Mouse (Mus musculus): ENCODE results near the gene Prss53. TPM values are rescaled to one million over a fixed set of nuclear protein-coding genes. Genes with fewer than 3 reads are reported as not detected.

The Prss53 gene
- polyA plus RNA-seq, 1 experiment from 2014 or later = 1.8 TPM

DNA sequence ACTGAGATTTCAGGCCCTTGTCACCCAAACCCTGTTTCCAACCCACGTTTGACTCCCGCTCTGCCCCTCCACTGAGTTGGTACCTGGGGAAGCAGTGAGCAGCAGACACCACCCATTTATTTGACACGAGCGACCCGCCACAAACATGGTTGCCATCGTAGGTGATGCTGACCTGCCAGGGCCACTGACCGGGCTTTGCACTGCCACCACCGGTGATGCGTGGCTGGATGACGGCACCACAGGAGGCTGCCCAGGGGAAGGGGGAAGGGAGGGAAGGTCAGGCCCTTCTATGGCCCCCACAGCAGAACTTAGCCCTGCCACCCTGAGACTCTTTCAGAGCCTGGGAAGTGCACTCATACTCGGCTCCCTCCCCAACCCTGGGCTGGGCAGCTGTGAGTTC lies 37.0 kb upstream of the Prss53 start:
- peak overlapping the region; percentile 93; the same call in 1 of the 2 replicates for H3K27ac ChIP-seq
- peaks cover 34% of the 10 kb centered on the region for H3K4me1 ChIP-seq
- no peak for ATAC-seq (ENCODE audit: insufficient read depth, low FRiP score, low read depth)
- H3K9ac ChIP-seq = no peak overlapping the region
- H3K4me3 ChIP-seq (replicated peaks) = peak overlapping the region; percentile 47; the same call in 1 of the 2 replicates
- no peaks in the 10 kb centered on the region for H3K9me3 ChIP-seq
- peaks cover 8% of the 10 kb centered on the region; the same call in 1 of the 2 replicates for H3K36me3 ChIP-seq
- peak overlapping the region; percentile 51 for H3K4me2 ChIP-seq
- WGBS = 77% methylated on average over 11 of the region's 11 CpGs
- no peaks in the 10 kb centered on the region for H3K27me3 ChIP-seq (replicated peaks)

GRCm38 (mm10) chr7:127926846-127927245 lies 36.1 kb upstream of the Prss53 start:
- H3K36me3 ChIP-seq = peaks cover 8% of the 10 kb centered on the region; the same call in 1 of the 2 replicates
- peak overlapping the region; percentile 93 for H3K27ac ChIP-seq
- H3K4me3 ChIP-seq (replicated peaks) = no peak overlapping the region
- no peaks in the 10 kb centered on the region for H3K9me3 ChIP-seq
- peaks cover 30% of the 10 kb centered on the region for H3K4me1 ChIP-seq
- H3K27me3 ChIP-seq (replicated peaks) = no peaks in the 10 kb centered on the region
- H3K4me2 ChIP-seq = peak overlapping the region; percentile 20
- H3K9ac ChIP-seq = no peak overlapping the region
- no peak for ATAC-seq (ENCODE audit: insufficient read depth, low FRiP score, low read depth)
- WGBS = 74% methylated on average over 11 of the region's 11 CpGs

DNA sequence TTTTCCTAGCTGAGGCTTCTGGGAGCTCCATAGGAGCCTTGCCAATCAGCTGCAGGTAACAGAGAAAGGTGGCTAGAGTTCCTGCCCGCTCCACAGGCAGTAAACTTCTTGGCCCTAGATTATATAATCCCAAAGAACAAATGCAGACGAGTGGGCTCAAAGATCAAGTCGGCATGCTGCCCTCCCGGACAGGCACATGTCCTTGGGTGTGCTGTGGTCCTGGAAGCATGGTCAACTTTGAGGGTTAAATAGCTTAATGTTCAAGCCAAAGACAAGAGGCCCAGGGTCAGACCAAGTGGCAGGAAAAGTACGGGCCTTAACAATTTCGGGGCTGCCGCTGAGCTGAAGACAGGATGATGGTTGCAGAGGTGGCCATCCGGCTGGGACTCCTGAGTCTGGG lies 35.3 kb upstream of the Prss53 start:
- H3K4me1 ChIP-seq = peaks cover 23% of the 10 kb centered on the region
- WGBS = 73% methylated on average over 8 of the region's 8 CpGs
- H3K27ac ChIP-seq = peak overlapping the region; percentile 93
- no peaks in the 10 kb centered on the region for H3K9me3 ChIP-seq
- no peak for ATAC-seq (ENCODE audit: insufficient read depth, low FRiP score, low read depth)
- peak overlapping the region; percentile 20 for H3K4me2 ChIP-seq
- H3K9ac ChIP-seq = no peak overlapping the region
- H3K4me3 ChIP-seq (replicated peaks) = no peak overlapping the region
- H3K27me3 ChIP-seq (replicated peaks) = no peaks in the 10 kb centered on the region
- H3K36me3 ChIP-seq = peaks cover 8% of the 10 kb centered on the region; the same call in 1 of the 2 replicates

GRCm38 (mm10) chr7:127925252-127925651 lies 34.5 kb upstream of the Prss53 start:
- 66% methylated on average over 5 of the region's 5 CpGs for WGBS
- H3K9ac ChIP-seq = no peak overlapping the region
- ATAC-seq (ENCODE audit: insufficient read depth, low FRiP score, low read depth) = peak; percentile 76
- H3K4me2 ChIP-seq = no peak overlapping the region
- no peak overlapping the region for H3K4me3 ChIP-seq (replicated peaks)
- peak overlapping the region; percentile 93 for H3K27ac ChIP-seq
- H3K27me3 ChIP-seq (replicated peaks) = no peaks in the 10 kb centered on the region
- peaks cover 8% of the 10 kb centered on the region; the same call in 1 of the 2 replicates for H3K36me3 ChIP-seq
- peaks cover 22% of the 10 kb centered on the region for H3K4me1 ChIP-seq
- H3K9me3 ChIP-seq = no peaks in the 10 kb centered on the region

DNA sequence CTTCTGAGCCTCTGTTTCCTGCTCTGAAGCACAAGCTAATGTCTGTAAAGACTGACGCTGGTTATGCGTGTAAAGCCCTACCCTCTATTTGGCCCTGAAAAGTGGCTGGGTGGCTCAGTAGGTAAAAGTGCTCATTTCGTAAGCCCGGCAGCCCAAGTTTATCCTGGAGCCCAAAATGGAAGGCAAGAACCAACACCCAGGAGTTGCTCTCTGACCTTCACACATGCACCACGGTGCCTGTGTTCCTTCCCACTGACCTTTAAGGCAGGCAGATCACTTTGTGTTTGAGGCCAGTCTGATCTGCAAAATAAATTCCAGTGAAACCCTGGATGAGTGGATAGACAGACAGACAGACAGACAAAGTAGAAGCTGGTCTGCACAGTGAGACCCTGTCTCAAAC lies 32.9 kb upstream of the Prss53 start:
- Histone ChIP-seq H3K36me3 (peaks cover 8% of the 10 kb centered on the region; the same call in 1 of the 2 replicates), H3K4me3 (replicated peaks) (no peak overlapping the region), H3K27me3 (replicated peaks) (no peaks in the 10 kb centered on the region), H3K9ac (no peak overlapping the region), H3K27ac (peak overlapping the region; percentile 78; the same call in 1 of the 2 replicates), H3K9me3 (no peaks in the 10 kb centered on the region), H3K4me1 (peaks cover 22% of the 10 kb centered on the region), H3K4me2 (no peak overlapping the region)
- ATAC-seq (ENCODE audit: insufficient read depth, low FRiP score, low read depth) = no peak
- WGBS = 75% methylated on average over 5 of the region's 5 CpGs

GRCm38 (mm10) chr7:127922451-127923275 lies 31.9 kb upstream of the Prss53 start:
- Histone ChIP-seq H3K9ac (no peak overlapping the region), H3K4me1 (peaks cover 18% of the 10 kb centered on the region), H3K27ac (peak overlapping the region; percentile 78), H3K4me2 (no peak overlapping the region), H3K27me3 (replicated peaks) (no peaks in the 10 kb centered on the region), H3K36me3 (peaks cover 8% of the 10 kb centered on the region; the same call in 1 of the 2 replicates), H3K9me3 (no peaks in the 10 kb centered on the region), H3K4me3 (replicated peaks) (no peak overlapping the region)
- ATAC-seq (ENCODE audit: insufficient read depth, low FRiP score, low read depth) = no peak
- WGBS = 59% methylated on average over 6 of the region's 6 CpGs

DNA sequence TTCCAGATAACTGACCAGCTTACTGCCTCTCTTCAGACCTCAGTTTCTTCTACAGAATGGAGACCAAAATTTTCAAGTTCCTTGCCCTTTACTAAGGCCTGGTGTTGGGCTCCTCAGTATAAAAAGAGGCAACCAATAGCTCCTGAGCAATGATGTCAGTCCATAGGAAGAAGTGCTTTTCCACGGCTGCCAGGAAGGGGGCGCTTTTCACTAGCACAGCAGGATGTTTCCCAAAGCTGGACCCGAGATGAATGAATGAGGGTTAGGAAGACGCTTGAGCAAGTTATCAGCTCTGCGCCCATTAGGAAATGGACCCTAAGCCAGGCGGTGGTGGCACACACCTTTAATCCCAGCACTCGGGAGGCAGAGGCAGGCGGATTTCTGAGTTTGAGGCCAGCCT lies 30.7 kb upstream of the Prss53 start:
- H3K4me2 ChIP-seq = no peak overlapping the region
- no peaks in the 10 kb centered on the region for H3K9me3 ChIP-seq
- peaks cover 8% of the 10 kb centered on the region; the same call in 1 of the 2 replicates for H3K36me3 ChIP-seq
- no peaks in the 10 kb centered on the region for H3K27me3 ChIP-seq (replicated peaks)
- peaks cover 11% of the 10 kb centered on the region for H3K4me1 ChIP-seq
- H3K9ac ChIP-seq = no peak overlapping the region
- 64% methylated on average over 8 of the region's 8 CpGs for WGBS
- ATAC-seq (ENCODE audit: insufficient read depth, low FRiP score, low read depth) = no peak
- H3K27ac ChIP-seq = no peak overlapping the region
- no peak overlapping the region for H3K4me3 ChIP-seq (replicated peaks)

DNA sequence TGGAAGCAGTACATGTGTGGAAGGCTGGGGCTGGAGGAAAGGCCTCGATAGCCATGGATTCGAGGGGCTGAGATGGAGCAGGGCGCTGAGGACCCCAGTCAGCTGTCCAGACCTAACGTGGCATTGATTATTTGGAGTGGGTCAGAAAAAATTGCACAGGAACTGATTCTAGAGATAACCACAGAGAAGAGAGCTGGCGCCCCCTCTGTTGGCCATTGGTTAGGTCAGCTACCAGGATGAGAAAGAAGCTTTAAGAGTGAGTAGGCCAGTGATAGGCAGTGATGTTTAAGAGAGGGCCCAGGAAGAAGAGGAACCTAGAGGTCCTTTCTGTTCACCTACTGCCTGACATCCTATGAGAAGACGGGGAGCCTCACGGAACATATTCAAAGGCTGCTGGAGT lies 28.5 kb upstream of the Prss53 start:
- no peak for ATAC-seq (ENCODE audit: insufficient read depth, low FRiP score, low read depth)
- Histone ChIP-seq H3K4me2 (no peak overlapping the region), H3K9ac (no peak overlapping the region), H3K9me3 (no peaks in the 10 kb centered on the region), H3K4me1 (peaks cover 3% of the 10 kb centered on the region), H3K27ac (no peak overlapping the region), H3K27me3 (replicated peaks) (no peaks in the 10 kb centered on the region), H3K36me3 (peaks cover 12% of the 10 kb centered on the region; the same call in 1 of the 2 replicates), H3K4me3 (replicated peaks) (no peak overlapping the region)
- WGBS = 69% methylated on average over 7 of the region's 7 CpGs

DNA sequence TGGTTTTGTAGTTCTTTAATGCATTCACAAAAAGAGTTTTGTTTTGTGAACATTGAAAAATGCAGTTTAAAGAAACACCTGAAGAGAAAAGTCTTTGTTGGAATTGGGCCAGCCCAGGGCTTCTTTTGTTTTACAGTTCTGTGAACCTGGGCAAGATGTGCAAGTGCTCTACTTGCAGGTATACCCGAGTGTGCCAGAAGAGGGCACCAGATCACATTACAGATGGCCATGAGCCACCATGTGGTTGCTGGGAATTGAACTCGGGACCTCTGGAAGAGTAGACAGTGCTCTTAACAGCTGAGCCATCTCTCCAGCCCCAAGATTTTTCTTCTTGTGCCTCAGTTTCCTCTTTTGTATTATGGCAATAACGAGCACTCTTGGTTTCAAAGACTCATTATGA lies 27.4 kb upstream of the Prss53 start:
- H3K27ac ChIP-seq = no peak overlapping the region
- no peaks in the 10 kb centered on the region for H3K27me3 ChIP-seq (replicated peaks)
- ATAC-seq (ENCODE audit: insufficient read depth, low FRiP score, low read depth) = no peak
- H3K4me3 ChIP-seq (replicated peaks) = no peak overlapping the region
- no peak overlapping the region for H3K9ac ChIP-seq
- H3K9me3 ChIP-seq = no peaks in the 10 kb centered on the region
- WGBS = 56% methylated on average over 3 of the region's 3 CpGs
- H3K4me1 ChIP-seq = no peaks in the 10 kb centered on the region; the same call in 1 of the 2 replicates
- H3K4me2 ChIP-seq = no peak overlapping the region
- H3K36me3 ChIP-seq = peaks cover 12% of the 10 kb centered on the region; the same call in 1 of the 2 replicates

DNA sequence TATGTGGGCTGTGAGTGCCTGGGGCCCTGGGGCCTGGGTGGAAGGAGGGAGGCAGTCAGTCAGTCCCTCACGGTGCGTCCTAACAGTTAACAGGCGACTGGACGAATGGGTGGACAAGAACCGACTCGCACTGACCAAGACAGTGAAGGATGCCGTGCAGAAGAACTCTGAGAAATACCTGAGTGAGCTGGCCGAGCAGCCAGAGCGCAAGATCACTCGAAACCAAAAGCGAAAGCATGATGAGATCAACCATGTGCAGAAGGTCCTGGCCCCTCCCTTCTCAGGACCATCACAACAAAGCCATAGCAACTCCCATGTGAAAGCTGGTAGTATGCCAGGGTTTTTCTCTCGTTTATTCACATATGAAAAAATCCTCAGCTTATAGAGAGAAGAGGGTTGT lies 24.5 kb upstream of the Prss53 start:
- Histone ChIP-seq H3K36me3 (peaks cover 12% of the 10 kb centered on the region; the same call in 1 of the 2 replicates), H3K27ac (no peak overlapping the region), H3K4me1 (0 out of 2 replicates have a peak, but pooled peaks cover 4% of the 10 kb centered on the region), H3K4me3 (replicated peaks) (no peak overlapping the region), H3K4me2 (no peak overlapping the region), H3K9ac (no peak overlapping the region), H3K27me3 (replicated peaks) (no peaks in the 10 kb centered on the region), H3K9me3 (no peaks in the 10 kb centered on the region)
- WGBS = 91% methylated on average over 12 of the region's 12 CpGs
- no peak for ATAC-seq (ENCODE audit: insufficient read depth, low FRiP score, low read depth)

- Histone ChIP-seq H3K9me3 (no peaks in the 10 kb centered on the region), H3K4me1 (0 out of 2 replicates have a peak, but pooled peaks cover 4% of the 10 kb centered on the region), H3K9ac (peak overlapping the region; percentile 73; the same call in 1 of the 2 replicates), H3K4me2 (peak overlapping the region; percentile 65), H3K4me3 (replicated peaks) (peak overlapping the region; percentile 81), H3K36me3 (peaks cover 32% of the 10 kb centered on the region), H3K27ac (peak overlapping the region; percentile 90), H3K27me3 (replicated peaks) (no peaks in the 10 kb centered on the region)
- WGBS = 20% methylated on average over 4 of the region's 4 CpGs
- ATAC-seq (ENCODE audit: insufficient read depth, low FRiP score, low read depth) = no peak
Observed at GRCm38 (mm10) chr7:127912938-127913337, 22.2 kb upstream of the Prss53 start.

DNA sequence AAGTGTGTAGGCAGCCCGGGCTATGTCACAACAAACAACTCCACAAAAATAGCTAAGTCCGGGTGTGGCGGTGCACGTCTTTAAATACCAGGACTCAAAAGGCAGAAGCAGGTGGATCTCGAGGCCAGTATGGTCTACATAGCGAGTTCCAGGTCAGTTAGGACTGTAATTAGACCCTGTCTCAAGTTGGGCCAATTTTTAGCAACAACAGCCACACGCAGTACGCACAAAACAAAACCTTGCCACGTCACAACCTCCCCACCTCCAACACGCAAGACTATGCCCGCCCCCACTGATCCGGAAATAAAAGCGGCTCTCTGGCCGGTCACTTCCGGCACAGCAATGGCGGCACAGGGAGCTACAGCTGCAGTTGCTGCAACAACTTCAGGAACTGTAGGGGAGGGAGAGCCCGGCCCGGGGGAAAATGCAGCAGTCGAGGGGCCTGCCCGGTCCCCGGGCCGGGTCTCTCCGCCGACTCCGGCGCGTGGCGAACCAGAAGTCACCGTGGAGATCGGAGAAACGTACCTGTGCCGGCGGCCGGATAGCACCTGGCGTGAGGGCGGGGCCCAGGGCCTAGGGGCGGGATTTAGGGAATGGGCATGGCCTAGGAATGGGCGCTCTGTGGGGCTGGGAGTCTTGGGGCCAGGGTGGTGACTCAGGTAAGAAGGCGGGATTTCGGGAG lies 21.6 kb upstream of the Prss53 start, which contains the start of gene Kat8:
Kat8 (plus strand) TSS at position 327 of the 682 bp plus-strand sequence.
- 1% methylated on average over 40 of the region's 40 CpGs for WGBS
- H3K4me3 ChIP-seq (replicated peaks) = peak within 1 kb of the TSS; percentile 81
- 0 out of 2 replicates have a peak, but pooled peaks cover 4% of the 10 kb centered on the region for H3K4me1 ChIP-seq
- no peaks in the 10 kb centered on the region for H3K9me3 ChIP-seq
- H3K36me3 ChIP-seq = peaks cover 38% of the 10 kb centered on the region
- H3K27ac ChIP-seq = peak within 1 kb of the TSS; percentile 90
- H3K9ac ChIP-seq = peak within 1 kb of the TSS; percentile 73
- H3K4me2 ChIP-seq = peak within 1 kb of the TSS; percentile 65
- peak; percentile 95 for ATAC-seq (ENCODE audit: insufficient read depth, low FRiP score, low read depth)
- no peaks in the 10 kb centered on the region for H3K27me3 ChIP-seq (replicated peaks)

Data from stomach, embryonic 15.5 days (tissue).